Mouse (Mus musculus): Measurements from ENCODE around the gene Aqp5. TPM values are rescaled to one million over a fixed set of nuclear protein-coding genes. Genes with fewer than 3 reads are reported as not detected.
A peak's percentile ranks its signal among the peaks of the same experiment; 100 is the strongest.

The Aqp5 gene
- polyA plus RNA-seq, 1 experiment from 2014 or later, result 0.72 TPM

- ATAC-seq (ENCODE audit: low FRiP score, low TSS enrichment), result no peak
- Histone ChIP-seq H3K4me2 (replicated peaks; ENCODE audit: low read depth) (no peak overlapping the region), H3K27me3 (ENCODE audit: control insufficient read depth, insufficient read depth, low read length) (peaks cover 31% of the 10 kb centered on the region), H3K4me3 (ENCODE audit: low read depth, low read length) (no peak overlapping the region), H3K27ac (replicated peaks) (no peak overlapping the region), H3K4me1 (replicated peaks; ENCODE audit: control insufficient read depth, insufficient read depth) (no peaks in the 10 kb centered on the region), H3K36me3 (ENCODE audit: control insufficient read depth, insufficient read depth, low read length) (no peaks in the 10 kb centered on the region), H3K9ac (ENCODE audit: low read length) (no peak overlapping the region), H3K9me3 (ENCODE audit: control insufficient read depth, low read length) (no peaks in the 10 kb centered on the region)
- TF ChIP-seq EP300 (optimal IDR thresholded peaks at IDR 0.05), result no peak
- no peak for TF ChIP-seq CTCF (IDR thresholded peaks at IDR 0.05; ENCODE audit: low read depth)
- 25% methylated on average over 7 of the region's 7 CpGs for WGBS
- no peak for DNase-seq (ENCODE audit: low spot score)
Observed at GRCm38 (mm10) chr15:99589704-99590103, 878 bp upstream of the Aqp5 start.

DNA sequence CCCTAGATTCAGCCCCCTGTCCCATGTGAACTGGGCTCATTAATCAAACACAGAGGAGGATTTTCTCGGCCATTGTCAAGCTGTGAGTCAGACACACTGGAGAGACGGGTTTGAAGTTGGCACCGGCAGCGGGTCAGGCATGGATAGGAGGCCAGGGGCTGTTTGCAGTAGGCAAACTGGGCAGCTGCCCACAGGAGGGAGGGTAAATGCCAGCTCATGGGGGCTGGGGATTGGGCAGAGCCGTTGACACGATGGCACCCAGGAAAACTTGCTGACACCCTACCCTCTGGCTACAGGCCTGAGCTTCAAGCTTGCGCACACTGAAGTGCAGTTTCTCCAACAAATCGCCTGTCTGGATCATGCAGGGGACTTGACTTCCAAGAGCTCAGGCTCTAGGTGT, 1.6 kb downstream of the Aqp5 start:
- DNase-seq (ENCODE audit: low spot score) (no peak), ATAC-seq (ENCODE audit: low FRiP score, low TSS enrichment) (no peak)
- no peak overlapping the region for H3K27ac ChIP-seq (replicated peaks)
- no peak overlapping the region for H3K4me3 ChIP-seq (ENCODE audit: low read depth, low read length)
- H3K4me2 ChIP-seq (replicated peaks; ENCODE audit: low read depth), result no peak overlapping the region
- H3K9me3 ChIP-seq (ENCODE audit: control insufficient read depth, low read length), result no peaks in the 10 kb centered on the region
- H3K9ac ChIP-seq (ENCODE audit: low read length), result no peak overlapping the region
- H3K27me3 ChIP-seq (ENCODE audit: control insufficient read depth, insufficient read depth, low read length), result peaks cover 29% of the 10 kb centered on the region
- TF ChIP-seq CTCF (IDR thresholded peaks at IDR 0.05; ENCODE audit: low read depth) (no peak), EP300 (optimal IDR thresholded peaks at IDR 0.05) (no peak)
- no peaks in the 10 kb centered on the region for H3K36me3 ChIP-seq (ENCODE audit: control insufficient read depth, insufficient read depth, low read length)
- 45% methylated on average over 8 of the region's 8 CpGs for WGBS
- no peaks in the 10 kb centered on the region for H3K4me1 ChIP-seq (replicated peaks; ENCODE audit: control insufficient read depth, insufficient read depth)

DNA sequence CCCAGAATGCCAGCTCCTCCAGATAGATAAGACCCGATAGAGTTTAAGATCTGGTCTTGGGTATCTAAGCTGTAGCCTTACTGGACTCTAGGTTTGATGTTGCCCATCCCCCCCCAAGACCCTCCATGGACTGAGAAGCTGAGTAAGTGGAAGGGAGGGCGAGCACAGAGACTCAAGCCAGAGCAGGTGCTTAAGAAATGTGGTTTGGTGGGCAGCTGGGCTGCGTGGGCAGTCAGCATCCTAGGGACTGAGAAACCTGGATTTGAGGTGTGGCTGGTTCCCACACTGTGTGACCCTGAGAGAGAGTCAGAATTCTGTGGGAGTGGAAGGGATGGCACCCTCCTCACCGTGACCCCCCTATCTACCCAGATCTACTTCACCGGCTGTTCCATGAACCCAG, 2.3 kb downstream of the Aqp5 start:
- no peak for ATAC-seq (ENCODE audit: low FRiP score, low TSS enrichment)

GRCm38 (mm10) chr15:99594951-99595350, 4.4 kb downstream of the Aqp5 start:
- DNase-seq (ENCODE audit: low spot score), result no peak
- Histone ChIP-seq H3K9ac (ENCODE audit: low read length) (no peak overlapping the region), H3K4me1 (replicated peaks; ENCODE audit: control insufficient read depth, insufficient read depth) (no peaks in the 10 kb centered on the region), H3K9me3 (ENCODE audit: control insufficient read depth, low read length) (no peaks in the 10 kb centered on the region), H3K4me2 (replicated peaks; ENCODE audit: low read depth) (no peak overlapping the region), H3K36me3 (ENCODE audit: control insufficient read depth, insufficient read depth, low read length) (no peaks in the 10 kb centered on the region), H3K4me3 (ENCODE audit: low read depth, low read length) (no peak overlapping the region), H3K27me3 (ENCODE audit: control insufficient read depth, insufficient read depth, low read length) (peaks cover 17% of the 10 kb centered on the region; the same call in 1 of the 2 replicates), H3K27ac (replicated peaks) (no peak overlapping the region)
- WGBS, result 72% methylated on average over 10 of the region's 10 CpGs
- ATAC-seq (ENCODE audit: low FRiP score, low TSS enrichment), result no peak
- TF ChIP-seq EP300 (optimal IDR thresholded peaks at IDR 0.05), result no peak
- no peak for TF ChIP-seq CTCF (IDR thresholded peaks at IDR 0.05; ENCODE audit: low read depth)

More for the DNA sequence above, 2.3 kb downstream of the Aqp5 start:
- Histone ChIP-seq H3K9me3 (ENCODE audit: control insufficient read depth, low read length) (no peaks in the 10 kb centered on the region), H3K36me3 (ENCODE audit: control insufficient read depth, insufficient read depth, low read length) (no peaks in the 10 kb centered on the region), H3K4me3 (ENCODE audit: low read depth, low read length) (no peak overlapping the region), H3K4me1 (replicated peaks; ENCODE audit: control insufficient read depth, insufficient read depth) (no peaks in the 10 kb centered on the region), H3K4me2 (replicated peaks; ENCODE audit: low read depth) (no peak overlapping the region), H3K9ac (ENCODE audit: low read length) (no peak overlapping the region), H3K27ac (replicated peaks) (no peak overlapping the region), H3K27me3 (ENCODE audit: control insufficient read depth, insufficient read depth, low read length) (peaks cover 28% of the 10 kb centered on the region)
- DNase-seq (ENCODE audit: low spot score), result no peak
- WGBS, result 85% methylated on average over 5 of the region's 5 CpGs
- TF ChIP-seq EP300 (optimal IDR thresholded peaks at IDR 0.05), result no peak
- no peak for TF ChIP-seq CTCF (IDR thresholded peaks at IDR 0.05; ENCODE audit: low read depth)

GRCm38 (mm10) chr15:99596056-99596687, 5.6 kb downstream of the Aqp5 start:
- 0% methylated on average over 7 of the region's 7 CpGs for WGBS
- Histone ChIP-seq H3K4me3 (ENCODE audit: low read depth, low read length) (no peak overlapping the region), H3K4me2 (replicated peaks; ENCODE audit: low read depth) (no peak overlapping the region), H3K9me3 (ENCODE audit: control insufficient read depth, low read length) (no peaks in the 10 kb centered on the region), H3K27me3 (ENCODE audit: control insufficient read depth, insufficient read depth, low read length) (peaks cover 8% of the 10 kb centered on the region; the same call in 1 of the 2 replicates), H3K4me1 (replicated peaks; ENCODE audit: control insufficient read depth, insufficient read depth) (no peaks in the 10 kb centered on the region), H3K27ac (replicated peaks) (no peak overlapping the region), H3K9ac (ENCODE audit: low read length) (no peak overlapping the region), H3K36me3 (ENCODE audit: control insufficient read depth, insufficient read depth, low read length) (no peaks in the 10 kb centered on the region)
- TF ChIP-seq CTCF (IDR thresholded peaks at IDR 0.05; ENCODE audit: low read depth), result peak; percentile 89
- TF ChIP-seq EP300 (optimal IDR thresholded peaks at IDR 0.05), result no peak
- ATAC-seq (ENCODE audit: low FRiP score, low TSS enrichment) (peak; percentile 80), DNase-seq (ENCODE audit: low spot score) (peak; percentile 90)

DNA sequence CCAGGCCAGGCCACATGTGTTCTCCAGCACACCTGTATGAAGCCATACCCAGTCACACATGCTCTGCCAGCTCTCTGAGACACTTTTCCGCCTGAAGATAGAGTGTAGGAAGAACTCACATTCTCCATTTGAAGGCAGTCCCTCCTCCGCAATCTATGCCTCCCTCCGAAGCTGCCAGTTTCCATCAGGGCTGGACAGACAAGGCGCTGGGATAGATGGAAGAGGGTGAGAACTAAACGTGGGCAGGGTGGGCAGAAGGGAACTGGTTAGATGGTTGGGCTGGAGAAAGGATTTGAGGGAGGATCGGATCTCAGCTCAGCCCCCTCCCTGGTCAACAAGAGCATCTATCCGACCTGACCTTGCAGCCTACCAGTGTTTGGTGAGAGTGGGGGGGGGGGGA, 6.3 kb downstream of the Aqp5 start:
- Histone ChIP-seq H3K9ac (ENCODE audit: low read length) (no peak overlapping the region), H3K27me3 (ENCODE audit: control insufficient read depth, insufficient read depth, low read length) (peaks cover 5% of the 10 kb centered on the region; the same call in 1 of the 2 replicates), H3K9me3 (ENCODE audit: control insufficient read depth, low read length) (no peaks in the 10 kb centered on the region), H3K4me2 (replicated peaks; ENCODE audit: low read depth) (no peak overlapping the region), H3K4me3 (ENCODE audit: low read depth, low read length) (no peak overlapping the region), H3K36me3 (ENCODE audit: control insufficient read depth, insufficient read depth, low read length) (no peaks in the 10 kb centered on the region), H3K4me1 (replicated peaks; ENCODE audit: control insufficient read depth, insufficient read depth) (no peaks in the 10 kb centered on the region), H3K27ac (replicated peaks) (no peak overlapping the region)
- no peak for DNase-seq (ENCODE audit: low spot score)
- TF ChIP-seq EP300 (optimal IDR thresholded peaks at IDR 0.05) (no peak), CTCF (IDR thresholded peaks at IDR 0.05; ENCODE audit: low read depth) (no peak)
- ATAC-seq (ENCODE audit: low FRiP score, low TSS enrichment), result no peak
- WGBS, result 50% methylated on average over 7 of the region's 7 CpGs
